Mouse (Mus musculus) small intestine, adult 2 months (tissue): ENCODE measurements around the gene Adcy2.

Experiments used
- CTCF ChIP-seq: fragments of 200-500 bp; IDR thresholded peaks from 2 replicates; pipeline ENCODE4 v1.5.1; 2012; ENCODE audit warnings: low read depth, mild to moderate bottlenecking, control low read depth, inconsistent platforms, low read length, moderate library complexity, mixed read lengths; ENCODE audit not compliant: insufficient replicate concordance, insufficient read length; ENCODE audit errors: extremely low read depth
- POLR2A ChIP-seq: fragments of 200-500 bp; IDR thresholded peaks from 2 replicates; pipeline ENCODE4 v1.6.1; 2012; ENCODE audit warnings: low read depth, mild to moderate bottlenecking, control low read depth, inconsistent platforms, low read length, moderate library complexity

DNA sequence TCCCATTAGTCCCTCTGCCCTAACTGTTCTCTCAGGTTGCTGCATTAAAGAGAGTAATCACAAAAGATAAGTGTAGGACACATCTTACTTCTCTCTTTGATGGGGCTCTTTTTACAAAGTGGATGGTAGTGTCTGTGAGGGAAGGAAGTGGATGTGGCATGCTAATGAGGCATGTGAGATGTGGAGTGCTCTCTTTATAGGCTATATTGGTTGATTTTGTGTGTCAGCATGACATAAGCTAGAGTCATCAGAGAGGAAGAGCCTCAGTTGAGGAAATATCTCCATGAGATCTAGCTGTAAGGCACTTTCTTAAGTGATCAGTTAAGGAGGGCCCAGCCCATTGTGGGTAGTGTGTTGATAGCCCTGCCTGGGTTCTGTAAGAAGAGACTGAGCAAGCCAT is 411.0 kb downstream of the Adcy2 start:
- TF ChIP-seq POLR2A = no peak
- no peak for TF ChIP-seq CTCF
